Mouse (Mus musculus): ENCODE measurements around the gene Uqcr10.
A peak's percentile ranks its signal among the peaks of the same experiment; 100 is the strongest.

The Uqcr10 gene

DNA sequence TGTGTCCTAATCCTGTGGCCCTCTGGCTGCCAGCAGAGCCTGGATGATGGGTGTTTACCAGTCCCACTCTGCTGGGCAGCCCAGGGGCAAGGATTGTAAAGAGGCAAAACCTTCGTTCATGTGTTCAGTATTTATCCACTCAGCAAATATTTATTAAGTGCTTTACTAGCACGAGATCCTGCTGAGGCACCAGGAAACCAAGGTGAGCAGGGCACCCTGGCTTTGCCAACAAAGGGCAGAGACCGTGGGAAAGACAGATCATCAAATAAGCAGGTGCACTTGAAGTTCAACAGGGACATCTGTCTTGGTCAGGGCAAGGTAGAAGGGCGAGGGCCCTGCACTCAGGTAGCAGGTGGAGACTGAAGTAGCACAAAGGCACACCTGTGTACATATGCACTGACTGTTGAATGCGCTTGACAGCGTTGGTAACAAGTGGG lies 29.0 kb downstream of the Uqcr10 start:
- no peak for DNase-seq (ENCODE audit: low read depth)

- DNase-seq (ENCODE audit: low read depth), result no peak
Measured at GRCm38 (mm10) chr11:4674593-4674992, 29.5 kb downstream of the Uqcr10 start.

DNA sequence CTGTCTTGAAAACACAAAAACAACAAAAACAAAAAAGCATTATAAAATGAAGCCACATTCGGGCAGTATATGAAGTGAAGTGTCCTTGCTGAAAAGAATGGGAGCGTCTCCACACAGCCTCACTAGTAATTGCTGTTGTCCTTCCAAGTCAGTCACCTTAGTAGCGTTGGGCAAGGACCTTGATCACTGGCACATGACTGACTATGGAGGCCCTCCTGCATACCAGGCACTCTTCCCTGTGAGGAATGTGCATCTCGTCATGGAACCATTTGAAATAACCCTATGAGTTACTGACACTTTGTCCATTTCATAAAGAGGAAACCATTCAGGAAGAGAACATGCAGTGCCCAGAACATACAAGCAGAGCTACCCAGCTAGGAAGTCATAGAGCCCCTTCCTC lies 32.4 kb downstream of the Uqcr10 start:
- DNase-seq (ENCODE audit: low read depth), result no peak

- no peak for DNase-seq (ENCODE audit: low read depth)
Measured at GRCm38 (mm10) chr11:4662496-4662878, 41.7 kb downstream of the Uqcr10 start.

DNA sequence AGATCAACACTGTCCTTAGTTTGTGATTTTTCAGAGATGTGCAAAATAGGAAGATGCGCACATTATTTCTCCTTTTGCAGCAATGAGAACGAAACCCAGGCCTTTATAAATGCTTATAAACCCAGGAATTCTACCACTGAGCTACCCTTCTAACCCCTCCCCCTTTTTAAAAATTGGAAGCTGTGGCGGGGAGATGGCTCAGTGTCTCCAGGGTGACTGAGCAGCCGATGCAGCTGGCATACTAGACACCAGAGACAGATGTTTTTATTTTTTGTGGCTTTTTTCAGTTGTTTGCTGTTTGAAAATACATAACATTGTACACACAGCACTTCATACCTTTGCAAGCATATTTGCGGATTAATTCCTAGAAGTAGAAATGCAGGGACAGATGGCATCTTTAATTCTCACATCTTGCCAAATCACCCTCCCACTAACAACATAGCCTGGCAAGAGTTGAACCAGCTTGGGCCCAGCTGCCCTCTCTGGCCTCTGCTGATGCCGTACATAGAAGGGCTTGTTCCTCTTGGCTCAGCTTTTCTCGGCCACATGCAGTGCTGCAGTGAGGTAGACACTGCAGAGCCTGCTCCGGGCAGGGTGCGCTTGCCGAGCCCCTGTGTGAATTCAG lies 42.2 kb downstream of the Uqcr10 start:
- no peak for DNase-seq (ENCODE audit: low read depth)

GRCm38 (mm10) chr11:4661324-4661723 lies 42.8 kb downstream of the Uqcr10 start:
- DNase-seq (ENCODE audit: low read depth), result peak; percentile 15

DNA sequence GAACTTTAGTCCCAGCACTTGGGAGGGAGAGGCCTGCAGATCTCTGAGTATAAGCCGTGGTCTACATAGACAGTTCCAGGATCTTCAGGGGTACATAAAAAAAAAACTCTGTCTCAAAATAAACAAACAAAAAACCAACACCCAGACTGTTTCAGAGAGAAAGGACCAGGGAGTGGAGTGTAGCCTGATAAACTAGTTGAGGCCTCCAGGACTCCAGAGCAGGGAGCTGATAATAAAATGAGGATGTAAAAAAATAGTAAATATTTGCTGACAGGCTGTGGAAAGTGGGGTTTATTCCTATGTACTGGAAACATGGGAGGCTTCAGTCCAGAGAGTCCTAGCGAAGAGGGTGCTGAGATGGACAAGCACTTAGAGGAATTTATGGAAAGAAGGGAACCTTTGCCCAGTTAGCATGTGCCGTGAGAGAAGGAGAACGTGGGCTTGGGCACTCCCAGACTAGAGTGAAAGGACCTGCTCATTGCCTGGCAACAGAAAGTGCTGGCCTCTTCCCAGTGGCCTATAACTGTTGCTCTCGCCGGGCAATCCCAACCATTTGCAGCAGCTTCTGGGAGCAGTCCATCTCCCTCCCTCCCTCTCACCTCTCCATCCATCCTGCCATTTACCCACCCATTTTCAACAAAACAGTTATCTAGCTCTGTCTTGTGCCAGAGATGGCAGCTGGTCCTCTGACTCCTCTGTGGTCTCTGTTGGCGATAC lies 43.7 kb downstream of the Uqcr10 start:
- DNase-seq (ENCODE audit: low read depth), result peak; percentile 31

GRCm38 (mm10) chr11:4659818-4660217 lies 44.3 kb downstream of the Uqcr10 start:
- DNase-seq (ENCODE audit: low read depth), result peak; percentile 42
